Mouse (Mus musculus) CH12.LX (cell line): ENCODE data around the gene Atp2b2. TPM values are rescaled to one million over a fixed set of nuclear protein-coding genes. Genes with fewer than 3 reads are reported as not detected.

Experiments used
- DNase-seq: peaks from one replicate; pipeline ENCODE4 v3.0.0-alpha.2; 2013; ENCODE audit errors: extremely low read depth
- H3K27ac ChIP-seq: 2 replicates; pipeline ENCODE4 v1.5.1; 2012; ENCODE audit warnings: low read depth, mild to moderate bottlenecking, control low read depth, moderate library complexity; ENCODE audit not compliant: insufficient read depth
- H3K27me3 ChIP-seq: replicated peaks from 2 replicates; pipeline ENCODE3; 2012; ENCODE audit warnings: inconsistent platforms
- H3K36me3 ChIP-seq, 2 experiments: replicated peaks in 1 of 2; 2 replicates each; pipeline versions ENCODE3 to v1.6.1; 2012; ENCODE audit warnings: inconsistent platforms in 1 of 2, low read length in 1 of 2, mild to moderate bottlenecking in 1 of 2, mixed read lengths in 1 of 2, moderate library complexity in 1 of 2; ENCODE audit not compliant: control insufficient read depth in 1 of 2, insufficient read depth in 1 of 2
- H3K4me1 ChIP-seq, 2 experiments: 2 replicates each; pipeline ENCODE4 v1.6.1; 2012; ENCODE audit warnings: inconsistent platforms in 1 of 2, moderate library complexity in 1 of 2; ENCODE audit not compliant: insufficient read depth in 2 of 2, control insufficient read depth in 1 of 2
- H3K4me2 ChIP-seq: 2 replicates; pipeline ENCODE4 v1.6.1; 2012; ENCODE audit warnings: low read depth, mild to moderate bottlenecking, control low read depth; ENCODE audit not compliant: poor library complexity, insufficient read depth, severe bottlenecking
- H3K4me3 ChIP-seq, 3 experiments: fragments of 150-350 bp in 1 of 3; sonication (generic) in 1 of 3; replicated peaks in 1 of 3; 2 replicates each; pipeline versions ENCODE3 to v1.5.1; 2011 to 2012; ENCODE audit warnings: low read depth in 2 of 3, low read length in 2 of 3, mild to moderate bottlenecking in 2 of 3, moderate library complexity in 2 of 3, control low read depth in 1 of 3, improper control_type of control experiment in 1 of 3, inconsistent platforms in 1 of 3, mixed read lengths in 1 of 3; ENCODE audit not compliant: poor library complexity in 1 of 3
- H3K79me2 ChIP-seq: replicated peaks from 2 replicates; pipeline ENCODE4 v1.6.1; 2012; ENCODE audit warnings: mild to moderate bottlenecking, moderate library complexity; ENCODE audit not compliant: control insufficient read depth, poor library complexity, insufficient read depth, severe bottlenecking; ENCODE audit errors: extremely low read depth
- H3K9ac ChIP-seq: 2 replicates; pipeline ENCODE4 v1.6.1; 2012; ENCODE audit warnings: low read depth, mild to moderate bottlenecking, control low read depth, moderate library complexity; ENCODE audit not compliant: insufficient read depth
- H3K9me3 ChIP-seq: replicated peaks from 2 replicates; pipeline ENCODE3; 2012; ENCODE audit warnings: low read length, inconsistent platforms, mixed read lengths
- BHLHE40 ChIP-seq: IDR thresholded peaks from 2 replicates; pipeline ENCODE4 v1.6.1; 2011; ENCODE audit warnings: mild to moderate bottlenecking, low read depth, low read length, improper control_type of control experiment
- CHD1 ChIP-seq: IDR thresholded peaks from 2 replicates; pipeline ENCODE4 v1.6.1; 2012; ENCODE audit warnings: low read depth, low read length, improper control_type of control experiment, inconsistent platforms
- CHD2 ChIP-seq: IDR thresholded peaks from 2 replicates; pipeline ENCODE4 v1.6.1; 2011; ENCODE audit warnings: low read length, improper control_type of control experiment
- CTCF ChIP-seq, 2 experiments: IDR thresholded peaks in 1 of 2; conservative IDR thresholded peaks in 1 of 2; 2 replicates each; pipeline ENCODE4 v1.5.1; 2011 to 2012; ENCODE audit warnings: low read depth in 2 of 2, low read length in 2 of 2, improper control_type of control experiment in 1 of 2, inconsistent platforms in 1 of 2, mild to moderate bottlenecking in 1 of 2, moderate library complexity in 1 of 2
- E2F4 ChIP-seq: IDR thresholded peaks from 2 replicates; pipeline ENCODE4 v1.6.1; 2011; ENCODE audit warnings: low read depth, low read length, improper control_type of control experiment; ENCODE audit not compliant: insufficient replicate concordance
- ELF1 ChIP-seq: IDR thresholded peaks from 2 replicates; pipeline ENCODE4 v1.6.1; 2014; ENCODE audit warnings: low read depth, mild to moderate bottlenecking, inconsistent platforms, low read length, improper control_type of control experiment
- EP300 ChIP-seq: IDR thresholded peaks from 2 replicates; pipeline ENCODE4 v1.6.1; 2011; ENCODE audit warnings: low read length, improper control_type of control experiment
- ETS1 ChIP-seq: conservative IDR thresholded peaks from 2 replicates; pipeline ENCODE4 v1.6.1; 2012; ENCODE audit warnings: low read depth, mild to moderate bottlenecking, inconsistent platforms, low read length, improper control_type of control experiment, moderate library complexity
- GABPA ChIP-seq: IDR thresholded peaks from 2 replicates; pipeline ENCODE4 v1.6.1; 2012; ENCODE audit warnings: low read depth, low read length, improper control_type of control experiment, inconsistent platforms; ENCODE audit not compliant: insufficient replicate concordance
- HCFC1 ChIP-seq: IDR thresholded peaks from 2 replicates; pipeline ENCODE4 v1.6.1; 2012; ENCODE audit warnings: low read depth, mild to moderate bottlenecking, inconsistent platforms, low read length, improper control_type of control experiment
- IRF4 ChIP-seq: IDR thresholded peaks from 2 replicates; pipeline ENCODE4 v1.6.1; 2014; ENCODE audit warnings: low read depth, mild to moderate bottlenecking, inconsistent platforms, low read length, improper control_type of control experiment
- JUN ChIP-seq: IDR thresholded peaks from 2 replicates; pipeline ENCODE4 v1.6.1; 2011; ENCODE audit warnings: low read depth, mild to moderate bottlenecking, low read length, improper control_type of control experiment, moderate library complexity; ENCODE audit not compliant: insufficient read depth
- KAT2A ChIP-seq: IDR thresholded peaks from 2 replicates; pipeline ENCODE4 v1.6.1; 2012; ENCODE audit warnings: low read length, improper control_type of control experiment, inconsistent platforms; ENCODE audit not compliant: insufficient replicate concordance
- MAFK ChIP-seq: IDR thresholded peaks from 2 replicates; pipeline ENCODE4 v1.6.1; 2011; ENCODE audit warnings: low read length, improper control_type of control experiment; ENCODE audit not compliant: insufficient replicate concordance
- MAX ChIP-seq: IDR thresholded peaks from 2 replicates; pipeline ENCODE4 v1.6.1; 2011; ENCODE audit warnings: low read length, improper control_type of control experiment
- MEF2A ChIP-seq: IDR thresholded peaks from 2 replicates; pipeline ENCODE4 v1.6.1; 2014; ENCODE audit warnings: low read depth, mild to moderate bottlenecking, inconsistent platforms, low read length, improper control_type of control experiment, borderline replicate concordance
- MXI1 ChIP-seq: IDR thresholded peaks from 2 replicates; pipeline ENCODE4 v1.6.1; 2011; ENCODE audit warnings: mild to moderate bottlenecking, low read depth, low read length, improper control_type of control experiment
- NELFE ChIP-seq: IDR thresholded peaks from 2 replicates; pipeline ENCODE4 v1.6.1; 2011; ENCODE audit warnings: low read depth, low read length, improper control_type of control experiment
- POLR2AphosphoS2 ChIP-seq: IDR thresholded peaks from 2 replicates; pipeline ENCODE4 v1.6.1; 2011; ENCODE audit warnings: low read depth, low read length, improper control_type of control experiment
- SIN3A ChIP-seq: IDR thresholded peaks from 2 replicates; pipeline ENCODE4 v1.6.1; 2012; ENCODE audit warnings: low read length, improper control_type of control experiment, inconsistent platforms
- TCF12 ChIP-seq: IDR thresholded peaks from 2 replicates; pipeline ENCODE4 v1.6.1; 2014; ENCODE audit warnings: low read depth, mild to moderate bottlenecking, inconsistent platforms, low read length, improper control_type of control experiment
- USF1 ChIP-seq: IDR thresholded peaks from 2 replicates; pipeline ENCODE4 v1.6.1; 2014; ENCODE audit warnings: low read depth, mild to moderate bottlenecking, inconsistent platforms, low read length, improper control_type of control experiment
- ZKSCAN1 ChIP-seq: IDR thresholded peaks from 2 replicates; pipeline ENCODE4 v1.6.1; 2012; ENCODE audit warnings: low read depth, inconsistent platforms, low read length, improper control_type of control experiment, borderline replicate concordance
- ZMIZ1 ChIP-seq: IDR thresholded peaks from 2 replicates; pipeline ENCODE4 v1.6.1; 2012; ENCODE audit warnings: low read depth, mild to moderate bottlenecking, inconsistent platforms, low read length, improper control_type of control experiment
- dilution Hi-C: fragments of 300-500 bp; cut with MboI; formaldehyde crosslinking; loops from 2 replicates; pipeline ENCODE4 v1.14.3; 2020; ENCODE audit warnings: low sequenced_read_pairs; ENCODE audit not compliant: extremely low pct_unique_long_range_greater_than_20kb, extremely low pct_ligation_motif_present
- in situ Hi-C: fragments of 300-500 bp; cut with MboI; formaldehyde crosslinking; loops from 3 replicates; pipeline ENCODE4 v1.14.3; 2019; ENCODE audit warnings: low sequenced_read_pairs, low pct_ligation_motif_present, low pct_unique_long_range_greater_than_20kb, mixed read lengths
- polyA plus RNA-seq: library from polyadenylated mRNA; unstranded; fragments of >175 nt; gene quantifications from 2 replicates; pipeline ENCODE4 v1.2.1, GENCODE M21; 2012; ENCODE audit warnings: low read depth; ENCODE audit not compliant: insufficient read length
- total RNA-seq, 2 experiments: library from RNA; depleted of rRNA; stranded (reverse); fragments of 300-350 nt in 1 of 2; fragments of >200 nt in 1 of 2; gene quantifications; 2 replicates each; pipeline ENCODE4 v1.2.3; 2012 to 2014

Gene Atp2b2
- total and polyA plus RNA-seq, 3 experiments = not detected

DNA sequence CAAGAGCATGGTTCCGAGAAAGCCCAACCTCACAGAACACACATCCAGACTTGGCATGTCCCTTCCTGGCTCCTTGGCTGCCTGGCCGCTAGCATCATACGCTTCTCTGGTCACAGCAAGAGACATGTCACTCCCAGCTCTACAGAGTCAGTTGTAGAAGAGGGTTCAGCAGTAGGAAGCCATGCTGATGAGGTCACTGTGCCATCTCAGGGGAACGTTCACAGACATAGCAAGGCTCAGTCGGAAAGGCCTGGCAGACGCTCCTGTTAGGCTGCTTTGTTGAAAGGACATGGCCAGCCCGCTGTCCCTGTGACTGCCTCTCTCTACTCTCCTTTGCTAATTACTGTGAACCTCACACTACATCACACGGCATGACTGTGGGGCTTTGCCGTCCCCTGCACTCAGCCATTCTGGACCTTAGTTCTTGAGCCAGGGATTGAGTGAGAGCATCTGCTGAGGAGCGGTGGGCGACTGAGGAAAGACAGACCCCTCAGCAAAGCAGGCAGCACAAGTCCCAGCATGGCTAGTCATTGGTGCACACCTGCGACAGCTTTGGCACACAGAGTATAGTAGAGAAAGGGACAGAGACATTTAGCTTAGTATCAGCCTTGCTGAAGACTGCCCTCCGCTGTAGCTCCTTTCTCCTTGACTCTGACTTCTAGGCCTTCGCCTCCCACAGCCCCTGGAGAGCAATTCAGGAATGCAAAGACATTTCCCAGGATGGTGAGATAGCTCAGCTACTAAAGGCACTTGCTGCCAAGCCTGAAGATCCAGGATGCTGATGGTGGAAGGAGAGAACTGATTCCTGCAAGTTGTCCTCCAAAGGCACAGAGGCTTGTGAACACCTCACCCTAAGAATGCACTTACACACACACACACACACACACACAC is 108.9 kb downstream of the Atp2b2 start:
- DNase-seq = no peak
- Histone ChIP-seq H3K9ac (no peak overlapping the region), H3K79me2 (no peaks in the 10 kb centered on the region), H3K27ac (no peak overlapping the region), H3K27me3 (peaks cover 76% of the 10 kb centered on the region), H3K4me3 (no peak overlapping the region), H3K9me3 (no peaks in the 10 kb centered on the region), H3K4me2 (no peak overlapping the region), H3K4me1 (no peaks in the 10 kb centered on the region), H3K36me3 (no peaks in the 10 kb centered on the region)
- in situ Hi-C loops = no loop called here
- dilution Hi-C loops = no loop called here
- TF ChIP-seq GABPA (no peak), EP300 (no peak), E2F4 (no peak), MXI1 (no peak), MAX (no peak), CTCF (conservative IDR thresholded peaks at IDR 0.05 in 1 of 2, IDR thresholded peaks at IDR 0.05 in 1 of 2; ENCODE audit: low read depth in 2 of 2, low read length in 2 of 2) (no peak), CHD2 (no peak), IRF4 (no peak), TCF12 (no peak), MEF2A (no peak), ZMIZ1 (no peak), POLR2AphosphoS2 (no peak), KAT2A (no peak), MAFK (no peak)

DNA sequence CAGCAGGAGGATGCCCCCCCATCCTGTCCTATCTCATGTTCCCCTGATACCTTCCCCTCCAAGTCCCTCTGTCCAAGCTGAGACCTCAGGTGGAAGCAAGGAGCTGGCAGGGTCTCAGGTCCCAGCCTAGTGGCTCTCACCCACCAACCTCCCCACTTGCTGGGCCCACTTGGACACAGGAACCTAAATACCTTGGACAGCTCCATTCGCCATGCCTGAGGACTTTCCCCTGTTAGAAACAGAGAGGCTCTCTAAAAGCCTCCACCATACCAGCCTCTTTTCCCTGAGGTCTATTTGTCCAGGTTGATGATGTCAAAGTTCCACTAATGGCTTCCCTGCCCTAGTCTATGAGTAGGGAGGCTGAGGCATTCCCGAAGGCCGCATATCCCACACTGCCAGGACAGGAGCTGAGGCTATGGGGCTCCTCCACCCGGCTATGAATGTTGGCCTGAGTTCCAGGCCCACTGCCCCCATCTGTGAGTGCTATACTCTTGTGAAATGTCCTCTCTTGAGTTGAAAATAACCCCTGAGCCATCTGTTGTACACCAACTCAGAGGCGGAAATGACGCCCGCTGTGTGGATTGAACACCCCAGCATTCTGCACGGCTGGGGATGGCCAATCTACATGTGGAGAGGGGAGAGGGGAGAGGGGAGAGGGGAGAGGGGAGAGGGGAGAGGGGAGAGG is 113.1 kb downstream of the Atp2b2 start:
- dilution Hi-C loops (no loop called here), in situ Hi-C loops (no loop called here)
- DNase-seq = no peak
- Histone ChIP-seq H3K79me2 (no peaks in the 10 kb centered on the region), H3K27me3 (peaks cover 61% of the 10 kb centered on the region), H3K36me3 (no peaks in the 10 kb centered on the region), H3K4me2 (no peak overlapping the region), H3K9me3 (no peaks in the 10 kb centered on the region), H3K4me3 (no peak overlapping the region), H3K4me1 (no peaks in the 10 kb centered on the region), H3K9ac (no peak overlapping the region), H3K27ac (no peak overlapping the region)
- TF ChIP-seq CHD1 (no peak), E2F4 (no peak), MAX (no peak), ZKSCAN1 (no peak), BHLHE40 (no peak), ZMIZ1 (no peak), CHD2 (no peak), USF1 (no peak), GABPA (no peak), HCFC1 (no peak), ELF1 (no peak), SIN3A (no peak), JUN (no peak), KAT2A (no peak), NELFE (no peak), ETS1 (no peak), MXI1 (no peak)
